Mouse (Mus musculus) liver, embryonic 14.5 days (tissue): Measurements from ENCODE around the gene Itga10.
"Not testable (repeated sequence)": the region's sequence is repeated elsewhere in the genome, so short reads cannot be mapped to it uniquely, and the experiment has no call there.

Experiments used
- CTCF ChIP-seq: IDR thresholded peaks from 2 replicates; pipeline ENCODE4 v1.5.1; 2016; ENCODE audit warnings: antibody characterized with exemption, low read depth, control low read depth
- EP300 ChIP-seq: IDR thresholded peaks from 2 replicates; pipeline ENCODE4 v1.6.1; 2016; ENCODE audit warnings: antibody characterized with exemption, low read depth

- not testable (repeated sequence) for TF ChIP-seq CTCF, EP300
Measured at GRCm38 (mm10) chr3:96686057-96686456, 40.7 kb downstream of the Itga10 start.
